Mouse (Mus musculus) cortical plate, adult 2 months (tissue): ENCODE measurements around the gene Limch1.

Experiments used
- CTCF ChIP-seq: fragments of 200-500 bp; IDR thresholded peaks from 2 replicates; pipeline ENCODE4 v1.5.1; 2011; ENCODE audit warnings: mild to moderate bottlenecking, control low read depth, low read length; ENCODE audit not compliant: insufficient read depth; ENCODE audit errors: extremely low read depth
- POLR2A ChIP-seq: fragments of 200-500 bp; IDR thresholded peaks from 2 replicates; pipeline ENCODE4 v1.6.1; 2011; ENCODE audit warnings: mild to moderate bottlenecking, low read length, control low read depth; ENCODE audit not compliant: insufficient read depth; ENCODE audit errors: extremely low read depth

DNA sequence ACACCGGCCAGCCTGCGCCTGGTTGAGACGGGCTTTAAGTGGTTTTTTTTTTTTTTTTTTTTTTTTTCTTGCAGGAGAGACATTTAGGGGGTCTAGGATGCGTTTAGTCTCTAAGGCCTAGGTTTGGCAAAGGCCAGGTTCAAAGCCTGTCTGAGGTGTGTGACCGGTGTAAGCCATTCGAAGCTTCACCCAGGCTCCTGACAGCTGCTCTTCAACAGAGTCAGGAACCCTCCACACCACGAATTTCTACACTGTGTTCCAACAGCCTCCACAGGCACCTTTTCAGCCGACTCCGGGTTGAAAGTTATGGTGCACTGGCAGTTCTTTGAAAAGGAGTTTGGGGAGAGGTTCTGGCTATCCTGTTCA, 355.8 kb downstream of the Limch1 start:
- TF ChIP-seq CTCF = no peak
- no peak for TF ChIP-seq POLR2A
